Mouse (Mus musculus): ENCODE data around the gene 2300003K06Rik.
"Not testable (repeated sequence)": the region's sequence is repeated elsewhere in the genome, so short reads cannot be mapped to it uniquely, and the experiment has no call there.

DNA sequence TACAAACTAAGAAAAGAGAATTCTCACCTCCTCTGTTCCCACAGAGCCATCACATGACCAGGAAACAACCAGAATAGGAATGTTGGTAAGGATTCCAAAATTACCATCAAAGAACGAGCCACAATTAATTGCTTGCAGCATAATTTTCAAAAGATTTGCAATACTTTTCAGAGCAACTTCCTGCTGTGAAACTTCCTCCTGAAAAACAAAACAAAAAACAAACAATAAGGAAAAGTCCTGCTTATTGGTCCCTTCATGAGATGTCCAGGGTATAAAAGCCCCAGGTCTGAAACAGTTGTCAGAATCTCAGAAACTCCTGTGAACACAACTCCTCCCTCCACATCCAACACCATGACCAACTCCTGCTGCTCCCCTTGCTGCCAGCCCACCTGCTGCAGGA, 35.2 kb upstream of the 2300003K06Rik start, which contains the start of gene Krtap9-1:
- not testable (repeated sequence) for TF ChIP-seq POLR2A (IDR thresholded peaks at IDR 0.05; ENCODE audit: low read depth, low read length); CTCF (conservative IDR thresholded peaks at IDR 0.05; ENCODE audit: insufficient read depth, insufficient read length, low read depth, low read length)
